Mouse (Mus musculus) common myeloid progenitor, adult 5-6 weeks (primary cell): Measurements from ENCODE around the gene Orc6. TPM values are rescaled to one million over a fixed set of nuclear protein-coding genes. Genes with fewer than 3 reads are reported as not detected.

Experiments used
- ATAC-seq: replicated peaks from 2 replicates; pipeline ENCODE4 v1.8.0; 2016; ENCODE audit warnings: low read depth, mild to moderate bottlenecking, moderate TSS enrichment, inconsistent platforms; ENCODE audit not compliant: poor library complexity, severe bottlenecking
- total RNA-seq: library from RNA; stranded (forward); fragments of 200-1000, 187-1606 nt; gene quantifications from 2 replicates; pipeline ENCODE4 v1.2.3, GENCODE M21; 2017

Gene Orc6
- 106 and 117 TPM in 2 replicates for total RNA-seq

GRCm38 (mm10) chr8:85299434-85300077 is at the start of gene Orc6, which contains the start of gene Vps35:
TSS of gene Orc6 (plus strand) at chr8:85299632.
TSS of gene Vps35 (minus strand) at chr8:85299802.
- ATAC-seq, result peak; percentile 89

- ATAC-seq, result no peak
Measured at GRCm38 (mm10) chr8:85286846-85287245, 12.6 kb upstream of the Orc6 start.

- ATAC-seq, result peak; percentile 33
Measured at GRCm38 (mm10) chr8:85298600-85299433, 615 bp upstream of the Orc6 start.

- ATAC-seq, result no peak
Measured at GRCm38 (mm10) chr8:85301941-85302340, 2.5 kb downstream of the Orc6 start.

GRCm38 (mm10) chr8:85302931-85303330 is 3.5 kb downstream of the Orc6 start:
- no peak for ATAC-seq

- no peak for ATAC-seq
Measured at GRCm38 (mm10) chr8:85303531-85303930, 4.1 kb downstream of the Orc6 start.

- ATAC-seq, result no peak
Measured at GRCm38 (mm10) chr8:85308564-85308963, 9.1 kb downstream of the Orc6 start.

- peak; percentile 65 for ATAC-seq
Measured at GRCm38 (mm10) chr8:85311743-85312142, 12.3 kb downstream of the Orc6 start.

GRCm38 (mm10) chr8:85313036-85313435 is 13.6 kb downstream of the Orc6 start:
- ATAC-seq, result no peak

GRCm38 (mm10) chr8:85318534-85318933 is 19.1 kb downstream of the Orc6 start:
- ATAC-seq, result peak; percentile 81; the same call in 1 of the 2 replicates

GRCm38 (mm10) chr8:85321981-85322380 is 22.5 kb downstream of the Orc6 start:
- ATAC-seq, result no peak

GRCm38 (mm10) chr8:85323084-85323483 is 23.7 kb downstream of the Orc6 start:
- ATAC-seq, result 0 out of 2 replicates have a peak, but pooled peaks have one; percentile 50

GRCm38 (mm10) chr8:85327036-85327435 is 27.6 kb downstream of the Orc6 start:
- no peak for ATAC-seq

- ATAC-seq, result no peak
Measured at GRCm38 (mm10) chr8:85329506-85329905, 30.1 kb downstream of the Orc6 start.

- ATAC-seq, result no peak
Measured at GRCm38 (mm10) chr8:85335105-85335504, 35.7 kb downstream of the Orc6 start.

- no peak for ATAC-seq
Measured at GRCm38 (mm10) chr8:85336211-85336933, 36.9 kb downstream of the Orc6 start.

GRCm38 (mm10) chr8:85337681-85338080 is 38.2 kb downstream of the Orc6 start:
- ATAC-seq, result no peak

GRCm38 (mm10) chr8:85339871-85340573 is 40.6 kb downstream of the Orc6 start:
- ATAC-seq, result no peak

- ATAC-seq, result no peak
Measured at GRCm38 (mm10) chr8:85353287-85353686, 53.9 kb downstream of the Orc6 start.
